Mouse (Mus musculus) neural tube, embryonic 10.5 days (tissue): ENCODE results near the gene Cutal.

Experiments
- DNase-seq: peaks from one replicate; pipeline ENCODE4 v3.0.0-alpha.2; 2017; ENCODE audit warnings: low spot score; ENCODE audit errors: extremely low spot score

The Cutal gene

DNA sequence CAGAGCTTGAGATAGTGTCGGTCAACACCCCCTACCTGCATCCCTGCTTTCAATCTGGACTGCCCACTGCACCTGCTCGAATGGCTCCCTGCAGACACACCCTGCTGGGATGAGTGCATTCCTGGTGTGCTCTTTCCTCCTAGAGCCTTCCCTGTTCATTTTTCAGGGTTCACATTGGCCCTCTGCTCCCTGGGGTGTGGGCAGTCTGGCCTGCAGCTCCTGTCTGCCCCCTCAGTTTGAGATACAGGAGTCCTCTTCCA, 40.6 kb downstream of the Cutal start:
- DNase-seq: no peak

GRCm38 (mm10) chr2:34915103-34915502, 40.9 kb downstream of the Cutal start:
- peak; percentile 18 for DNase-seq

DNA sequence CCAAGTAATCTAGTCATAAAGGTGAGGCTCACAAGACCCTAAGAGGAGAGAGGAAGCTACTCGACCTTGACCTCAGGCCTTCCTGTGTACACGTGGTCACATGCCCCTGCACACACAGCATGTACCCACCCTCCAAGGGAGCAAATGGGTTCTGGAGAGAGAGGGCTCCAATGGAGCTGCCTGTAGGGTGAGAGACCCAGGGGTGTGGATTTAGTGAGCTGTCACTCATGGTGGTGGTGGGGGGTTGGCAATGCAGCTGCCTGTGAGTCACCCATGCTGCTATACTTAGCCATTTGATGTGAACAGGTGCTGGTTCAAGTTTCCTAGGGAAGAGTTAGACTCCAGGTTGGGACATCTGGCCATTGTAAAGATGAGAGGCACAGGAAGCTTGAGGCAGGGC, 45.9 kb downstream of the Cutal start:
- DNase-seq: no peak

DNA sequence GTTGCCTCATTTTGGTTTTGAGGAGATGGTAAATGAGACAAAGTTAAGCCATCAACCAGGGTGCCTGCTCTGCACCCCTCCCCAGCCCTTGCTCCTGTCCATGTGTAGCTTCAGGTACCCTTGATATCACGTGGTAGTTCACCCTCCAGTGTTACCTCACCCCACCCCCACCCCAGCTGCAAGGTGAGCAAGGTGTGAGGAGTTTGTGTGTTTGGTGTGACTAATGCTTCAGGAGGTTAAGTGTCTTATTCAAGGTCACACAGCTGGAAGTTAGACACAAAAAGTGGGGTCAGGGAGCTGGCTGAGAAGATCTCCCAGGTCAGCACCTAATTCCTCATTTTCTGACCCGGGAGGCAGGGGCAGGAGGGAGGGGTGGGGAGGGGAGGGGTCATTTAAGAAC, 48.5 kb downstream of the Cutal start:
- no peak for DNase-seq

DNA sequence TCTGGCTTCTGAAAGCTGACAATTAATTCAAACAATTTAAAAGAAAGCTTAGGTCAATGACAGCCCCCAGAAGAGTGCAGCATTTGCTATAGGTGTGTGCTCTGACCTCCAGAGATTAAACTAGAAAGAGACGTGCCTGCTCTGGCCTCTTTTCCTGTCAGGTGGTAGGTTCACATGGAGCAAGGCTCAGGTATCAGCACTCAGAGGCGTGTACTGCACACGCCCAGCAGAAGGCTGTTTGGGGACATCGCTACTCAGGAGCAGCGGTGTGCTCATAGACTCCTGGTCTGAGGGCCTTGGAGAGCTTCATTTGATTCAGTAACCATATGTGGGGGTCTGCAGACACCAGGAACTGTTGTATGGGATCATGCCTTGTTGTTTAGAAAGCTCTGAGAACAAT, 53.1 kb downstream of the Cutal start:
- no peak for DNase-seq

DNA sequence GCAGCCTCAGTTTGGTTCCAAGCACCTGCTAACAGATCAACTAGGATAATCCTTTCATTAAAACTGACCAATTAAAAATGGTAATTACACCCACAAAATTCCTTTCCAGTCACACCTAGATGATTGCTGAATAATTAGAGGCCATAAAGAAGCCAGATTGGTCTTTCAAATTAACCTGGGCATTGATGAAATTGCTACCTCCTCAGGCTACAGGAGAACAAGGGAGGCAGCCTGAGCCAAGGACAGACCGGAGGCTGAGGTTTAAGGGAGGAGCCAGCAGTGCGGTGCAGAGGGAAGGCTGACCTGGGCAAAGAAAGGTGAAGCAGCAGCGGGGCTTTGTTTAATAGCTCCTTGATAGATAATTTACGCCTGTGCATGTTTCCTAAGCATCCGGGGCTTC, 63.3 kb downstream of the Cutal start:
- no peak for DNase-seq

GRCm38 (mm10) chr2:34938269-34939208, 64.3 kb downstream of the Cutal start:
- no peak for DNase-seq

GRCm38 (mm10) chr2:34940246-34940645, 66.0 kb downstream of the Cutal start:
- no peak for DNase-seq

DNA sequence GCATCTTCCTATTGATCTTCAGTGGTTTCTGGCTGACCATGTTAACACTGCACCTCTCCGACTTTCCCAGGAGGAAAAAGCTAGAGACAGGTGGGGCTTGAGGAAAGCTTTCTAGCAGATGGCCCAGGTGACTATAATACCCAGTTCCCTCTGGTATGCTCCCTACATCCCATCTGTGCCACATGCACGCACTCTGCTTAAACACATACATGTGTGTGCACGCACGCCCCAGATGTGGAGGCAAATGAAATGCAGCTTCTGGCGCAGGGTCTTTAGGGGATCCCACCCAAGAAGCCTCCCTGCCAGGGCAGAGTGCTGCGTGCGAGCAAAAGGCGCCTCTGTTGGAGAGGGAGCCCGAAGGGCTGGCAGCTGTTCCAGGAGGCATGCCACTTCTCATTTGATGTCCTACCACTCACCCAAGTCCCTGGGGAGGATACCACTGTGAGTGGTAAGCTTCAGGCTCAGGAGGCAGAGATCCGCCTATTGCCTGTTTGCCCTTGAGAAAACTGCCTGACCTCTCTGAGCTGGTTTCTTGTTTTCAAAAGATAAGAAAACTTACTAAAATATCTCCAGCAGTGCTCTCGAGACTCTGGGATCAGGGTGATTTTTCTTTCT, 67.0 kb downstream of the Cutal start:
- DNase-seq: no peak
